Mouse (Mus musculus) lung, embryonic 14.5 days (tissue): ENCODE results near the gene Cdk17. TPM values are rescaled to one million over a fixed set of nuclear protein-coding genes. Genes with fewer than 3 reads are reported as not detected.

Source experiments
- ATAC-seq: fragments of 200-750 bp; cut with Nextera tagmentation; 2 replicates; pipeline ENCODE4 v1.8.0; 2017; ENCODE audit warnings: mild to moderate bottlenecking, moderate TSS enrichment, moderate library complexity; ENCODE audit not compliant: insufficient read depth
- DNase-seq: peaks from one replicate; pipeline ENCODE4 v3.0.0-alpha.2; 2015
- H3K27ac ChIP-seq: fragments of 300-500 bp; sonication (generic); 2 replicates; pipeline ENCODE4 v1.5.1; 2014; ENCODE audit warnings: low read depth, mild to moderate bottlenecking, moderate library complexity
- H3K27me3 ChIP-seq: fragments of 300-500 bp; sonication (generic); 2 replicates; pipeline ENCODE4 v1.6.1; 2014; ENCODE audit warnings: low read length, control low read depth; ENCODE audit not compliant: insufficient read depth
- H3K36me3 ChIP-seq: fragments of 300-500 bp; sonication (generic); 2 replicates; pipeline ENCODE4 v1.6.1; 2014; ENCODE audit warnings: control low read depth; ENCODE audit not compliant: insufficient read depth
- H3K4me1 ChIP-seq: fragments of 300-500 bp; sonication (generic); 2 replicates; pipeline ENCODE4 v1.6.1; 2014; ENCODE audit warnings: antibody characterized with exemption, control low read depth; ENCODE audit not compliant: insufficient read depth
- H3K4me2 ChIP-seq: fragments of 300-500 bp; sonication (generic); 2 replicates; pipeline ENCODE4 v1.6.1; 2014; ENCODE audit warnings: mild to moderate bottlenecking
- H3K4me3 ChIP-seq: fragments of 300-500 bp; sonication (generic); 2 replicates; pipeline ENCODE4 v1.5.1; 2014; ENCODE audit warnings: low read depth, low read length
- H3K9ac ChIP-seq: fragments of 300-500 bp; sonication (generic); 2 replicates; pipeline ENCODE4 v1.6.1; 2014
- H3K9me3 ChIP-seq: fragments of 300-500 bp; sonication (generic); 2 replicates; pipeline ENCODE4 v1.6.1; 2016; ENCODE audit warnings: low read depth, low read length, control low read depth
- CTCF ChIP-seq: IDR thresholded peaks from 2 replicates; pipeline ENCODE4 v1.5.1; 2016; ENCODE audit warnings: antibody characterized with exemption, low read depth
- WGBS: fragments of 180-500 bp; shearing (Covaris S2); extraction: QIAGEN DNeasy Blood & Tissue Kit; methylation state at CpG from one replicate; pipeline ENCODE4 v1.1.7; 2014; 5-methylcytosine and 5-hydroxymethylcytosine counted together
- polyA plus RNA-seq: library from polyadenylated mRNA; unstranded; fragments of >200 nt; fragmentation: Nextera tagmentation; extraction: Ambion mirVana; gene quantifications from 2 replicates; pipeline ENCODE4 v1.2.1, GENCODE M21; 2014

Cdk17 gene
- polyA plus RNA-seq, 1 experiment from 2014 or later: 25.9 TPM

GRCm38 (mm10) chr10:93129345-93129744, 31.3 kb upstream of the Cdk17 start:
- Histone ChIP-seq H3K9ac (no peak overlapping the region), H3K4me1 (no peaks in the 10 kb centered on the region), H3K27ac (no peak overlapping the region), H3K36me3 (no peaks in the 10 kb centered on the region), H3K27me3 (no peaks in the 10 kb centered on the region), H3K4me2 (no peak overlapping the region), H3K4me3 (no peak overlapping the region), H3K9me3 (no peaks in the 10 kb centered on the region)
- TF ChIP-seq CTCF: no peak
- WGBS: 79% methylated on average over 1 of the region's 1 CpGs
- DNase-seq (no peak), ATAC-seq (no peak)

- no peaks in the 10 kb centered on the region for H3K27me3 ChIP-seq
- no peak overlapping the region for H3K4me3 ChIP-seq
- 80% methylated on average over 9 of the region's 9 CpGs for WGBS
- DNase-seq: no peak
- H3K9me3 ChIP-seq: no peaks in the 10 kb centered on the region
- no peak overlapping the region for H3K4me2 ChIP-seq
- H3K9ac ChIP-seq: no peak overlapping the region
- H3K36me3 ChIP-seq: no peaks in the 10 kb centered on the region
- no peak for TF ChIP-seq CTCF
- no peak for ATAC-seq
- no peak overlapping the region for H3K27ac ChIP-seq
- H3K4me1 ChIP-seq: no peaks in the 10 kb centered on the region
Observed at GRCm38 (mm10) chr10:93129904-93130455, 30.7 kb upstream of the Cdk17 start.

GRCm38 (mm10) chr10:93130456-93130940, 30.2 kb upstream of the Cdk17 start:
- Histone ChIP-seq H3K36me3 (no peaks in the 10 kb centered on the region), H3K9ac (no peak overlapping the region), H3K4me2 (no peak overlapping the region), H3K27ac (no peak overlapping the region), H3K4me3 (no peak overlapping the region), H3K27me3 (no peaks in the 10 kb centered on the region), H3K9me3 (no peaks in the 10 kb centered on the region), H3K4me1 (no peaks in the 10 kb centered on the region)
- no peak for ATAC-seq
- no peak for TF ChIP-seq CTCF
- WGBS: 64% methylated on average over 10 of the region's 10 CpGs
- DNase-seq: no peak

GRCm38 (mm10) chr10:93131865-93132566, 28.7 kb upstream of the Cdk17 start:
- DNase-seq (no peak), ATAC-seq (no peak)
- TF ChIP-seq CTCF: no peak
- H3K4me1 ChIP-seq: no peaks in the 10 kb centered on the region
- H3K36me3 ChIP-seq: no peaks in the 10 kb centered on the region
- H3K4me2 ChIP-seq: no peak overlapping the region
- H3K9ac ChIP-seq: no peak overlapping the region
- H3K27me3 ChIP-seq: no peaks in the 10 kb centered on the region
- H3K4me3 ChIP-seq: no peak overlapping the region
- H3K27ac ChIP-seq: no peak overlapping the region
- 86% methylated on average over 9 of the region's 9 CpGs for WGBS
- no peaks in the 10 kb centered on the region for H3K9me3 ChIP-seq

GRCm38 (mm10) chr10:93138730-93139129, 21.9 kb upstream of the Cdk17 start:
- no peak for TF ChIP-seq CTCF
- WGBS: 78% methylated on average over 3 of the region's 3 CpGs
- ATAC-seq: no peak
- Histone ChIP-seq H3K36me3 (no peaks in the 10 kb centered on the region), H3K4me3 (no peak overlapping the region), H3K9me3 (no peaks in the 10 kb centered on the region), H3K9ac (no peak overlapping the region), H3K4me2 (no peak overlapping the region), H3K27me3 (no peaks in the 10 kb centered on the region), H3K27ac (no peak overlapping the region), H3K4me1 (no peaks in the 10 kb centered on the region)
- no peak for DNase-seq

- Histone ChIP-seq H3K36me3 (no peaks in the 10 kb centered on the region), H3K27me3 (no peaks in the 10 kb centered on the region), H3K9ac (no peak overlapping the region), H3K4me1 (no peaks in the 10 kb centered on the region), H3K27ac (no peak overlapping the region), H3K4me2 (no peak overlapping the region), H3K9me3 (no peaks in the 10 kb centered on the region), H3K4me3 (no peak overlapping the region)
- TF ChIP-seq CTCF: no peak
- DNase-seq (no peak), ATAC-seq (no peak)
- 55% methylated on average over 4 of the region's 4 CpGs for WGBS
Observed at GRCm38 (mm10) chr10:93140778-93141177, 19.9 kb upstream of the Cdk17 start.

- H3K9ac ChIP-seq: no peak overlapping the region; the same call in 1 of the 2 replicates
- H3K4me2 ChIP-seq: peak overlapping the region; percentile 50
- no peak for ATAC-seq
- no peaks in the 10 kb centered on the region for H3K9me3 ChIP-seq
- H3K36me3 ChIP-seq: no peaks in the 10 kb centered on the region
- no peak for DNase-seq
- WGBS: 40% methylated on average over 8 of the region's 8 CpGs
- no peaks in the 10 kb centered on the region for H3K4me1 ChIP-seq
- H3K27ac ChIP-seq: peak overlapping the region; percentile 46; the same call in 1 of the 2 replicates
- no peak for TF ChIP-seq CTCF
- no peaks in the 10 kb centered on the region for H3K27me3 ChIP-seq
- H3K4me3 ChIP-seq: peak overlapping the region; percentile 1; the same call in 1 of the 2 replicates
Observed at GRCm38 (mm10) chr10:93142600-93143284, 17.9 kb upstream of the Cdk17 start.
